Mouse (Mus musculus): ENCODE data around the gene Zbtb42. TPM values are rescaled to one million over a fixed set of nuclear protein-coding genes. Genes with fewer than 3 reads are reported as not detected.

Zbtb42 gene
- polyA plus RNA-seq, 1 experiment, result 5.0 TPM

DNA sequence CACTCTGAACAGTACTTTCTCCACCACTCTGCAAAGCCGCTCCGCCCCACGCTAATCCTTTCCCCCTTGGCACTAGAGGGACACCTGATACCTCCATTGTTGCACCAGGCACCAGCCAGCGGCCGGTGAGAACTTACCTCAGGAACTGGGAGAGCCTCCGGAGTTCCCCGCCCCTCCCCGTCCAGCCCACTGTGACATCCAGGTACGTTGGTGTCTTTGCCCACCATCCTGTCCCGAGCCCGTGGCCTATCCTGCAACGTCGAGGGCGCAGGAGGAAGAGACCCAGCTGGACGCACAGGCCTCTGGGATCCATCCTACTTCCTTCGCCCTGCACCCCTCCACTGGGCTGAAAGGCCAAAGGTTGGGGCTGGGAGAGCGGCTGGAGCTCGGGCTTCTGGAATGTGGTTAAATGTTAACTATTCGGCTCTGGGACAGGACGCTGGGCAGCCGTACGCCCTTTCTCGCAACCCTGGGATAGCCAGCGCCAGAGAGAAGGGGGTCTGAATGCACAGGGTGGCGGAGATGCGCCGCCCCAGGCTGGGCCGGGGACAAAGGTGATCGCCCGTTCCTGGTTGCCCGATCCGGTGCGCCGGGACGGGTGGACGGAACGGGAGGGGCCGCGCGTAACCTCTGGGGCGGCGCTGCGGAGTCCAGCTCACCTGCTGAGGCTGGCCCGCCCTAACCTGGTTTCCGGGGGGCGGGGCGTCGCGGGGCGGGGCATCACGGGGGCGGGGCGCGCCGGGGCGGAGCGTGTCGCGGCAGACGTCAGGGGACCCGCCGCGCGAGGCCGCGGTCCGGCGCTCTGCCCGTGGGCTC is 43.0 kb downstream of the Zbtb42 start:
- peak; percentile 60 for DNase-seq (ENCODE audit: low read depth)

GRCm38 (mm10) chr12:112722240-112723027 is 43.8 kb downstream of the Zbtb42 start:
- TF ChIP-seq POLR2A (IDR thresholded peaks at IDR 0.05; ENCODE audit: borderline replicate concordance, extremely low read depth, insufficient read depth, insufficient read length, poor library complexity, severe bottlenecking) (no peak), CTCF (IDR thresholded peaks at IDR 0.05; ENCODE audit: borderline replicate concordance, extremely low read depth, insufficient read depth, insufficient read length) (no peak)
- peak; percentile 52 for DNase-seq (ENCODE audit: low read depth)

More for the DNA sequence above, 43.0 kb downstream of the Zbtb42 start:
- no peak for TF ChIP-seq CTCF (IDR thresholded peaks at IDR 0.05; ENCODE audit: borderline replicate concordance, extremely low read depth, insufficient read depth, insufficient read length)
- no peak for TF ChIP-seq POLR2A (IDR thresholded peaks at IDR 0.05; ENCODE audit: borderline replicate concordance, extremely low read depth, insufficient read depth, insufficient read length, poor library complexity, severe bottlenecking)

GRCm38 (mm10) chr12:112723028-112723330 is 44.4 kb downstream of the Zbtb42 start:
- no peak for DNase-seq (ENCODE audit: low read depth)
- TF ChIP-seq POLR2A (IDR thresholded peaks at IDR 0.05; ENCODE audit: borderline replicate concordance, extremely low read depth, insufficient read depth, insufficient read length, poor library complexity, severe bottlenecking), result no peak
- TF ChIP-seq CTCF (IDR thresholded peaks at IDR 0.05; ENCODE audit: borderline replicate concordance, extremely low read depth, insufficient read depth, insufficient read length), result no peak

DNA sequence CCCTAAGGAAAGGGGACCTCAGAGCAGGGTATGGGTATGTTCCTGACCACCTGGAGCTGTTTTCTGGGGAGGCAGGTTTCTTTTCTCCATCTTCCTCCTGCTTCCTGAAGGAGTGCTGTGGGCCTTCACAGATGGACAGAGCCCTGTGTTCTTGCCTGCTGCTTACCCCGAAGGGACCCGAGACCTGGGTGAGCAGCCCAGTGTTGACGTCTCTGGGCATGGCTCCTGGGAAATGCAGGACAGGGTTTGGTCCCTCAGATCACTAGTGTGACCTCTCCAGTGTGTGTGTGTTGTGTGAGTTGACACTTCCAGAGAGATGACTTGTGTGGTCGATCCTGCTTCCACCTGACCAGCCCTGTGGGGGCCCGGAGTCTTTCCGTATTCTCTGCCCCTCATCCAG is 44.8 kb downstream of the Zbtb42 start:
- no peak for DNase-seq (ENCODE audit: low read depth)
- TF ChIP-seq POLR2A (IDR thresholded peaks at IDR 0.05; ENCODE audit: borderline replicate concordance, extremely low read depth, insufficient read depth, insufficient read length, poor library complexity, severe bottlenecking), result no peak
- no peak for TF ChIP-seq CTCF (IDR thresholded peaks at IDR 0.05; ENCODE audit: borderline replicate concordance, extremely low read depth, insufficient read depth, insufficient read length)

DNA sequence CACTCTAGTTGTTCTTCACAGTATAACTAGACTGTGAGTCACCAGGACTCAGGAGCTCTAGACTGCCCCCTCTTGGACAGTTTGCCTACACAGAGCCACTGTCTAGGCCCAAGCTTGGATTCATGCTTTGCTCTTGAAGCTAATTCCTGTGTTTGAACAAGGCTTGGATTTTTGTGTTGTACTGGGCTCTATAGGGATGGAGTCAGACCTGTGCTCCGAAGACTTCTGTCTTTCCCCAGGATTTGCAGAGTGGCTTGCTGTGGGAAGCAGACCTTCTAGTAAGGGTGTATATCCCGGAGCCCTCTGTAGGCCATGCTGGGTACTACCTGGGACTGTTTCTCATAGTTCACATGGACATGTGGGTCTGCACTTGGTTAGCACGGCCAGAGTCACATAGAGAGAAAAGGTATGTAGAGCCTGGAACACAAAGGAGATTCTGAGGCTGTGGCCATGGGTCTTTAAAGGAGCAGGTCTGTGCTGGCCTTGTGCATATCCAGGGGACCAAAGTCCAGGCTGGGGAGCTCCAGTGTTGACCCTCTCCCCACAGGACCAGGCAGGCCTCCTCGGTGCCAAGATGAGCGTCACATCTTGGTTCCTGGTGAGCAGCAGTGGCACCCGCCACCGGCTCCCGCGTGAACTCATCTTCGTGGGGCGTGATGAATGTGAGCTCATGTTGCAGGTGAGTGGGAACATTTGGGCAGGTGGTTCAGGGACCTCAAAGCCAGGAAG is 45.6 kb downstream of the Zbtb42 start:
- DNase-seq (ENCODE audit: low read depth), result peak; percentile 73
- TF ChIP-seq POLR2A (IDR thresholded peaks at IDR 0.05; ENCODE audit: borderline replicate concordance, extremely low read depth, insufficient read depth, insufficient read length, poor library complexity, severe bottlenecking), result no peak
- peak; percentile 52; the same call in 1 of the 2 replicates for TF ChIP-seq CTCF (IDR thresholded peaks at IDR 0.05; ENCODE audit: borderline replicate concordance, extremely low read depth, insufficient read depth, insufficient read length)

DNA sequence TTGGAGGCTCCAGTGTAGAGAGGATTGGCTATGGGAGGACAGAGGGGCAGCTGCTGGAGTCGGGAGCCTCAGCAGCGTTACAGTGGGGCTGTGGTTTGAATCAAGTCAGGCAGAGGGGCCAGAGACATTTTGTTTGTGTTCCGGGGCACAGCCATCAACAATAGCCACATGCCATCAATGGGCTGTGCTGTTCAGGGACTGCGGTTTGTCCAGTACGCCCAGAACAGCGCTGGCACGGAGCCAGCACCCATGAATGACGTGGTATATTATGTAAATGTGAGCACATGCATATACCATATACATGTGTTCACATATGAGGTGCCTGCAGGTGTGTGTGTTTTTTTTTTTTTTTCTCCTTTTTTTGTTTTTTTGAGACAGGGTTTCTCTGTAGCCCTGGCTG is 49.2 kb downstream of the Zbtb42 start:
- no peak for TF ChIP-seq POLR2A (IDR thresholded peaks at IDR 0.05; ENCODE audit: borderline replicate concordance, extremely low read depth, insufficient read depth, insufficient read length, poor library complexity, severe bottlenecking)

DNA sequence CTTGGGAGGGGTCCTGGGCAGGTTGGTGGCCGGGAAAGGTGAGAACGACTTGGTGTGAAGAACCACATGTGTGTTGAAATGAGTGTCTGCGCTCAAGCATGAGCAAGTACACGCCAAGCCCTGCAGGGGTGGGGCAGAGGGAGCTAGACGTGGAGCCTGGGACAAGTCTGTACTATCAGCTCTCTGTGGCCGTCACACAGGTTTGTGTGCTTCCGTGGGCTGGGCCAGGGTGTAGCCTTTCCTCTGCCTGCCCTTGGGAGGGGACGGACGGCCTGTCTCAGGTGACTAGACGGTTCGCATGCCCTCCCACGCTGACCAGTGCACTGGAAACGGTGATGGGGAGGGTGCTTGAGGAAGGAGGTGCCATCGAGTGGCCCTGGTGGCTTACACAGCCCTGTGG is 52.2 kb downstream of the Zbtb42 start:
- no peak for DNase-seq (ENCODE audit: low read depth)
- TF ChIP-seq POLR2A (IDR thresholded peaks at IDR 0.05; ENCODE audit: borderline replicate concordance, extremely low read depth, insufficient read depth, insufficient read length, poor library complexity, severe bottlenecking), result no peak
- TF ChIP-seq CTCF (IDR thresholded peaks at IDR 0.05; ENCODE audit: borderline replicate concordance, extremely low read depth, insufficient read depth, insufficient read length), result no peak

More for the DNA sequence above, 49.2 kb downstream of the Zbtb42 start:
- no peak for DNase-seq (ENCODE audit: low read depth)

Other genes starting within 250 kb of the Zbtb42 start
- gene A530016L24Rik, start 189.4 kb upstream of the Zbtb42 start, polyA plus RNA-seq (2012; rRNA removed), result 0.04 and 0.11 TPM in 2 replicates
- 56.0 and 57.2 TPM in 2 replicates for gene Tmem179, start 162.1 kb upstream of the Zbtb42 start, polyA plus RNA-seq (2012; rRNA removed)
- gene Inf2, start 90.0 kb upstream of the Zbtb42 start, polyA plus RNA-seq (2012; rRNA removed), result 7.8 and 8.4 TPM in 2 replicates
- gene Adssl1, start 58.8 kb upstream of the Zbtb42 start, polyA plus RNA-seq (2012; rRNA removed), result 2.3 and 4.4 TPM in 2 replicates
- gene Siva1, start 34.1 kb upstream of the Zbtb42 start, polyA plus RNA-seq (2012; rRNA removed), result 57.4 and 98.6 TPM in 2 replicates
- 303 and 319 TPM in 2 replicates for gene Akt1, start 3.9 kb upstream of the Zbtb42 start, polyA plus RNA-seq (2012; rRNA removed)
- 48.8 and 82.9 TPM in 2 replicates for gene Cep170b, start 41.6 kb downstream of the Zbtb42 start, polyA plus RNA-seq (2012; rRNA removed)
- gene Pld4, start 81.8 kb downstream of the Zbtb42 start, polyA plus RNA-seq (2012; rRNA removed), result 6.5 and 6.8 TPM in 2 replicates
- gene Ahnak2, start 123.8 kb downstream of the Zbtb42 start, polyA plus RNA-seq (2012; rRNA removed), result 1.1 and 1.6 TPM in 2 replicates
- gene Clba1, start 130.1 kb downstream of the Zbtb42 start, polyA plus RNA-seq (2012; rRNA removed), result 13.6 and 14.7 TPM in 2 replicates
- 42.3 and 71.4 TPM in 2 replicates for gene Cdca4, start 150.6 kb downstream of the Zbtb42 start, polyA plus RNA-seq (2012; rRNA removed)
- 0.05 and 0.07 TPM in 2 replicates for gene Gpr132, start 189.4 kb downstream of the Zbtb42 start, polyA plus RNA-seq (2012; rRNA removed)

All from brain, embryonic 14.5 days (tissue).